23 mouse cellular contexts compared by ENCODE assay signal in the genomic region with DNA sequence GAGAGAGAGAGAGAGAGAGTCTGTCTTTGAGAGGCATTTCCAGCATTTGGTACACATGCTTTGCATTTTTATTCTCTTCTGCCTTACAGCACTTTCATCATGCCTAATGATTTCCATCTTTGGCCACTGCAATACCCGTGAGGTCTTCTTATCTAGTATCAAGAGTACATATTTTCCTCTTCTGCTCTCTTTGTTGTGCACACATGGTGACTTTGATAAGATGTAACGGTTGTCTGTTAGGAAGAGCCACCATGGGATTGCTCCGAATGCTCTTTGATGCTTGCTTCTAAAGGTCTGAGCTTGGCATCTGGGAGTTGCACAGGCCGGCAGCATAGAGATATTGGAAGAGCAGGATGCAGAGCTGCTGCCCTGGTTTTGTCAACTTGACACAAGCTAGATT. TPM values are rescaled to one million over a fixed set of nuclear protein-coding genes. Genes with fewer than 3 reads are reported as not detected.
DNase-seq lines count a peak whose midpoint lies in the region; ATAC-seq and TF ChIP-seq lines count a peak whose summit lies in the region.
"Had no signal": no experiment of that assay in that cellular context is flagged by ENCODE, and none has a peak within 500 bp of the region (broad histone marks: within the 10 kb centered on the region; RNA-seq: fewer than 3 reads in every experiment).

No protein-coding gene starts in this region.

- TF ChIP-seq CTCF in midbrain, postnatal 0 days (IDR thresholded peaks at IDR 0.05), result no peak

- no peak overlapping the region for H3K4me2 ChIP-seq in embryonic facial prominence, embryonic 11.5 days (ENCODE audit: low read depth, low read length)
- H3K4me2 ChIP-seq in midbrain, embryonic 13.5 days (replicated peaks), result no peak overlapping the region
- no peak overlapping the region for H3K4me2 ChIP-seq in midbrain, embryonic 11.5 days
- H3K4me2 ChIP-seq in midbrain, postnatal 0 days (ENCODE audit: low read depth, low read length, poor library complexity, severe bottlenecking), result no peak overlapping the region
- H3K4me2 ChIP-seq: embryonic facial prominence, embryonic 12.5 days; forebrain, embryonic 15.5 days; heart, embryonic 13.5 days; hindbrain, embryonic 12.5 days had no signal

- no peak for ATAC-seq in embryonic facial prominence, embryonic 11.5 days (replicated peaks; ENCODE audit: insufficient number of reproducible peaks, low FRiP score, low TSS enrichment, low read depth)
- ATAC-seq in midbrain, embryonic 13.5 days, result 0 out of 2 replicates have a peak, but pooled peaks have one; percentile 27
- no peak for ATAC-seq in midbrain, embryonic 11.5 days (ENCODE audit: low FRiP score)
- peak; percentile 85 for ATAC-seq in megakaryocyte-erythroid progenitor cell, adult 5-6 weeks (replicated peaks; ENCODE audit: low FRiP score, low TSS enrichment, poor library complexity, severe bottlenecking)
- no peak for ATAC-seq in midbrain, postnatal 0 days (ENCODE audit: low FRiP score)
- ATAC-seq: activated CD4-positive, CD25-positive, alpha-beta regulatory T cell, adult 4 months; CD4-positive, CD25-positive, alpha-beta regulatory T cell, adult 4 months; forebrain, embryonic 15.5 days; hindbrain, embryonic 16.5 days; Patski had no signal

- no peaks in the 10 kb centered on the region for H3K36me3 ChIP-seq in embryonic facial prominence, embryonic 11.5 days (replicated peaks; ENCODE audit: control insufficient read depth, insufficient read depth, low read depth, low read length)
- no peaks in the 10 kb centered on the region for H3K36me3 ChIP-seq in embryonic facial prominence, embryonic 10.5 days (replicated peaks)
- H3K36me3 ChIP-seq in midbrain, embryonic 13.5 days, result 0 out of 2 replicates have a peak, but pooled peaks cover 2% of the 10 kb centered on the region
- H3K36me3 ChIP-seq in midbrain, embryonic 11.5 days (ENCODE audit: control insufficient read depth, insufficient read depth, low read length), result no peaks in the 10 kb centered on the region
- H3K36me3 ChIP-seq in midbrain, postnatal 0 days (ENCODE audit: insufficient read depth, low read length), result no peaks in the 10 kb centered on the region; the same call in 1 of the 2 replicates
- H3K36me3 ChIP-seq: embryonic facial prominence, embryonic 12.5 days; forebrain, embryonic 15.5 days; heart, embryonic 13.5 days; hindbrain, embryonic 12.5 days had no signal

- H3K9me3 ChIP-seq in embryonic facial prominence, embryonic 11.5 days (replicated peaks; ENCODE audit: control insufficient read depth, low read length), result no peaks in the 10 kb centered on the region
- H3K9me3 ChIP-seq in embryonic facial prominence, embryonic 10.5 days, result no peaks in the 10 kb centered on the region
- 0 out of 2 replicates have a peak, but pooled peaks cover 3% of the 10 kb centered on the region for H3K9me3 ChIP-seq in midbrain, embryonic 13.5 days
- H3K9me3 ChIP-seq in midbrain, embryonic 11.5 days (ENCODE audit: control insufficient read depth, low read length), result no peaks in the 10 kb centered on the region
- no peaks in the 10 kb centered on the region for H3K9me3 ChIP-seq in midbrain, postnatal 0 days (ENCODE audit: low read length)
- H3K9me3 ChIP-seq: embryonic facial prominence, embryonic 12.5 days; forebrain, embryonic 15.5 days; heart, embryonic 13.5 days; hindbrain, embryonic 12.5 days had no signal

- no peaks in the 10 kb centered on the region for H3K27me3 ChIP-seq in embryonic facial prominence, embryonic 11.5 days (ENCODE audit: control insufficient read depth, insufficient read depth, low read length)
- no peaks in the 10 kb centered on the region for H3K27me3 ChIP-seq in embryonic facial prominence, embryonic 10.5 days (replicated peaks; ENCODE audit: low read depth, poor library complexity, severe bottlenecking)
- no peaks in the 10 kb centered on the region for H3K27me3 ChIP-seq in midbrain, embryonic 13.5 days
- H3K27me3 ChIP-seq in midbrain, embryonic 11.5 days (ENCODE audit: control insufficient read depth, insufficient read depth, low read length), result no peaks in the 10 kb centered on the region
- no peaks in the 10 kb centered on the region for H3K27me3 ChIP-seq in midbrain, postnatal 0 days (ENCODE audit: insufficient read depth, low read length)
- H3K27me3 ChIP-seq: embryonic facial prominence, embryonic 12.5 days; forebrain, embryonic 15.5 days; heart, embryonic 13.5 days; hindbrain, embryonic 12.5 days; Patski had no signal

- H3K4me1 ChIP-seq in embryonic facial prominence, embryonic 11.5 days (ENCODE audit: control insufficient read depth, insufficient read depth, low read length), result no peaks in the 10 kb centered on the region
- H3K4me1 ChIP-seq in embryonic facial prominence, embryonic 10.5 days, result no peaks in the 10 kb centered on the region
- no peaks in the 10 kb centered on the region for H3K4me1 ChIP-seq in midbrain, embryonic 13.5 days (replicated peaks)
- H3K4me1 ChIP-seq in midbrain, embryonic 11.5 days (ENCODE audit: control insufficient read depth, insufficient read depth, low read length), result no peaks in the 10 kb centered on the region
- H3K4me1 ChIP-seq in midbrain, postnatal 0 days (ENCODE audit: insufficient read depth, low read length), result no peaks in the 10 kb centered on the region
- H3K4me1 ChIP-seq: embryonic facial prominence, embryonic 12.5 days; forebrain, embryonic 15.5 days; heart, embryonic 13.5 days had no signal

- H3K27ac ChIP-seq in embryonic facial prominence, embryonic 11.5 days (replicated peaks; ENCODE audit: low read depth, low read length), result no peak overlapping the region
- no peak overlapping the region for H3K27ac ChIP-seq in embryonic facial prominence, embryonic 10.5 days (replicated peaks)
- peak overlapping the region; percentile 1; the same call in 1 of the 2 replicates for H3K27ac ChIP-seq in midbrain, embryonic 13.5 days
- no peak overlapping the region for H3K27ac ChIP-seq in midbrain, embryonic 11.5 days (ENCODE audit: low read depth, low read length)
- H3K27ac ChIP-seq in midbrain, postnatal 0 days (ENCODE audit: low read depth, low read length), result peak overlapping the region; percentile 34; the same call in 1 of the 2 replicates
- H3K27ac ChIP-seq: embryonic facial prominence, embryonic 12.5 days; forebrain, embryonic 15.5 days; heart, embryonic 13.5 days; hindbrain, embryonic 12.5 days had no signal

- H3K4me3 ChIP-seq in embryonic facial prominence, embryonic 11.5 days (ENCODE audit: low read depth, low read length), result no peak overlapping the region
- no peak overlapping the region for H3K4me3 ChIP-seq in embryonic facial prominence, embryonic 10.5 days
- H3K4me3 ChIP-seq in midbrain, embryonic 13.5 days (replicated peaks), result no peak overlapping the region
- no peak overlapping the region for H3K4me3 ChIP-seq in midbrain, embryonic 11.5 days (ENCODE audit: low read depth, low read length)
- H3K4me3 ChIP-seq in midbrain, postnatal 0 days (ENCODE audit: low read depth, low read length), result no peak overlapping the region
- H3K4me3 ChIP-seq: embryonic facial prominence, embryonic 12.5 days; forebrain, embryonic 15.5 days; heart, embryonic 13.5 days; hindbrain, embryonic 12.5 days had no signal

- peak; percentile 21 for DNase-seq in embryonic facial prominence, embryonic 11.5 days (ENCODE audit: low spot score)
- DNase-seq in embryonic facial prominence, embryonic 10.5 days (ENCODE audit: low spot score), result no peak
- no peak for DNase-seq in midbrain, embryonic 11.5 days (ENCODE audit: low spot score, missing footprints)
- DNase-seq in midbrain, postnatal 0 days (ENCODE audit: low spot score), result no peak
- no peak for DNase-seq in cerebellum, adult 9-10 months
- DNase-seq in lung, postnatal 36 days, result no peak
- DNase-seq: adrenal gland, postnatal 14 days; B cell, adult 2 months; cerebellum, adult 18-20 months; cerebellum, postnatal 10 days; gastrocnemius, postnatal 14 days; heart, postnatal 36 days had no signal

- 76% methylated on average over 4 of the region's 4 CpGs for whole genome bisulfite sequencing in embryonic facial prominence, embryonic 11.5 days
- 83% methylated on average over 4 of the region's 4 CpGs for WGBS in embryonic facial prominence, embryonic 10.5 days
- WGBS in midbrain, embryonic 13.5 days, result 57% methylated on average over 4 of the region's 4 CpGs
- 83% methylated on average over 4 of the region's 4 CpGs for WGBS in midbrain, embryonic 11.5 days
- 41% methylated on average over 4 of the region's 4 CpGs for WGBS in midbrain, postnatal 0 days

- no peak overlapping the region for H3K9ac ChIP-seq in embryonic facial prominence, embryonic 11.5 days (replicated peaks; ENCODE audit: low read length)
- no peak overlapping the region for H3K9ac ChIP-seq in midbrain, embryonic 13.5 days (replicated peaks)
- H3K9ac ChIP-seq in midbrain, embryonic 11.5 days (ENCODE audit: low read length), result no peak overlapping the region
- H3K9ac ChIP-seq in midbrain, postnatal 0 days (replicated peaks; ENCODE audit: low read length, poor library complexity, severe bottlenecking), result no peak overlapping the region
- H3K9ac ChIP-seq: embryonic facial prominence, embryonic 12.5 days; forebrain, embryonic 15.5 days; heart, embryonic 13.5 days; hindbrain, embryonic 12.5 days had no signal

RNA-seq across cellular contexts. Expression of gene Thsd4, which starts 49.2 kb away (rescaled TPM):
- polyA plus RNA-seq in embryonic facial prominence, embryonic 11.5 days (2014; fragmentation: Nextera tagmentation; extraction: Ambion mirVana), result 2.6 and 3.0 TPM in 2 replicates
- polyA plus RNA-seq in embryonic facial prominence, embryonic 10.5 days (2016; fragmentation: Nextera tagmentation; extraction: Ambion mirVana), result 4.2 and 5.7 TPM in 2 replicates
- 8.0 and 9.9 TPM in 2 replicates for polyA plus RNA-seq in midbrain, embryonic 13.5 days (2015; fragmentation: Nextera tagmentation; extraction: Ambion mirVana)
- 6.3 and 6.4 TPM in 2 replicates for polyA plus RNA-seq in midbrain, embryonic 11.5 days (2014; fragmentation: Nextera tagmentation; extraction: Ambion mirVana)
- 1.1 and 1.3 TPM in 2 replicates for total RNA-seq in megakaryocyte-erythroid progenitor cell, adult 5-6 weeks (2014; fragmentation: Nextera tagmentation)
- total RNA-seq in megakaryocyte-erythroid progenitor cell, adult 5-6 weeks (2017), result 0.80 TPM in 1 of 2 replicates, not detected in the other
- 20.8 and 23.6 TPM in 2 replicates for total RNA-seq in midbrain, postnatal 0 days (2014; rRNA removed)
- 3.6 and 4.8 TPM in 2 replicates for polyA plus RNA-seq in midbrain, postnatal 0 days (2015; fragmentation: Nextera tagmentation; extraction: Ambion mirVana)
- total RNA-seq: granulocyte monocyte progenitor cell, adult 5-6 weeks had no signal
- polyA plus RNA-seq: activated CD4-positive, CD25-positive, alpha-beta regulatory T cell, adult 4 months; CD4-positive, CD25-positive, alpha-beta regulatory T cell, adult 4 months had no signal

Comparison
In these comparisons a context has a peak if more than half of its experiments do, and no peak if none do; other contexts are left out.
1. ATAC-seq: peak in midbrain, embryonic 13.5 days (single experiment) and megakaryocyte-erythroid progenitor cell, adult 5-6 weeks (single experiment); none in embryonic facial prominence, embryonic 11.5 days (single experiment), midbrain, embryonic 11.5 days (single experiment) and midbrain, postnatal 0 days (single experiment).
2. H3K27ac ChIP-seq: peak in midbrain, embryonic 13.5 days (single experiment) and midbrain, postnatal 0 days (single experiment); none in embryonic facial prominence, embryonic 11.5 days (single experiment), embryonic facial prominence, embryonic 10.5 days (single experiment) and midbrain, embryonic 11.5 days (single experiment).